Mouse (Mus musculus) liver, embryonic 18 days (tissue): ENCODE results near the gene Casp3. TPM values are rescaled to one million over a fixed set of nuclear protein-coding genes. Genes with fewer than 3 reads are reported as not detected.

Source experiments
- polyA plus RNA-seq: library from polyadenylated mRNA; depleted of rRNA; stranded (reverse); fragments of >200 nt; gene quantifications from 2 replicates; pipeline ENCODE4 v1.2.3, GENCODE M21; 2012; rRNA removed

Gene Casp3
- 16.1 and 17.8 TPM in 2 replicates for polyA plus RNA-seq

GRCm38 (mm10) chr8:46616879-46617689 lies at the start of gene Casp3, which contains the start of gene Primpol:
TSS of gene Casp3 (plus strand) at chr8:46617291.
TSS of gene Primpol (minus strand) at chr8:46617212.

Other genes starting within 250 kb of the Casp3 start
- gene Acsl1, start 146.3 kb upstream of the Casp3 start, polyA plus RNA-seq = 317 and 358 TPM in 2 replicates
- gene Cenpu, start 65.3 kb upstream of the Casp3 start, polyA plus RNA-seq = 3.5 and 3.8 TPM in 2 replicates
- 2.7 and 2.9 TPM in 2 replicates for gene Primpol, start 79 bp upstream of the Casp3 start, polyA plus RNA-seq
- 6.6 and 8.6 TPM in 2 replicates for gene Irf2, start 122.4 kb downstream of the Casp3 start, polyA plus RNA-seq